Mouse (Mus musculus) testis, adult 2 months (tissue): ENCODE measurements around the gene Sgms2.

Experiments used
- CTCF ChIP-seq: fragments of 200-500 bp; IDR thresholded peaks from 2 replicates; pipeline ENCODE4 v1.5.1; 2012; ENCODE audit warnings: low read depth, mild to moderate bottlenecking, inconsistent platforms, low read length, moderate library complexity; ENCODE audit not compliant: control insufficient read depth, insufficient read depth, insufficient replicate concordance
- POLR2A ChIP-seq: fragments of 200-500 bp; IDR thresholded peaks from 2 replicates; pipeline ENCODE4 v1.6.1; 2012; ENCODE audit warnings: low read depth, mild to moderate bottlenecking, inconsistent platforms, low read length, moderate library complexity; ENCODE audit not compliant: control insufficient read depth

DNA sequence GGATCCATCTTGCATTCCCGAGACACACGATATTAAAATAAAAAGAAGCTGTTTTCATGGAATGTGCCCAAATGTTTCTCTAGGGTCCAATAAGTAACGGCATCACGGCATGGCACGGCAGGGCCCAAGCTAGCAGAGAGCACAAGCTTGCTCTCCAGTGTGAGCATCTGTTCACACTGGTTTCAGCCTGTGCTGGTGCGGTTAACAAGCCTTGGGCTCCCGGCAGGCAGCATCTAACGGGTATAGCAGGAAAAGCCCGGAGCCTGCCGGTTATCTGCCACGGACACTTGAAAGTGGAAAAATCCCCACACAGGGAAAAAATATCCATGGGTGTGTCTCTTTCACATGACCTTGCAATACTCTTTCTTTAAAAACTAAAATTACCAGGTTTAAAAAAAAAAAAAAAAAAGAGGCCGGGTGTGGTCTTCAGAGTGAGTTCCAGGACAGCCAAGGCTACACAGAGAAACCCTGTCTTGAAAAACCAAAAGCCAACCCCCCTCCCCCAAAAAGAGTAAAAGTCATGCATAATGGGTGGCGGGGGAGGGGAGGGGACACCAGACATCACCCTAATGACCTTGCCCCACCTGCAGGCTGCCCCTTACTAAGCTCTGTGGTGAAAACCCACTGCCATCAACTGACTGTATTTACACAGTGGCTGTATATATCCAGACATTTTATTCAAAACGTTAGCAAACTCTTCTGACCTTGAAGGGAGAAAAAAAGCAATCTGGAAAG lies 169.0 kb downstream of the Sgms2 start:
- no peak for TF ChIP-seq POLR2A
- no peak for TF ChIP-seq CTCF
